Mouse (Mus musculus) T-cell, adult 2 months (primary cell): ENCODE results near the gene Zfp597.

Experiments
- DNase-seq: peaks from one replicate; pipeline ENCODE4 v3.0.0; 2022; ENCODE audit warnings: low spot score

Zfp597 gene

GRCm38 (mm10) chr16:3884201-3885064, at the start of gene Zfp597, which contains the start of gene Gm20695:
TSS of gene Zfp597 (minus strand) at chr16:3884561.
TSS of gene Gm20695 (plus strand) at chr16:3884648.
- peak; percentile 91 for DNase-seq

- DNase-seq, result no peak
Observed at GRCm38 (mm10) chr16:3934091-3934490, 49.7 kb upstream of the Zfp597 start.

DNA sequence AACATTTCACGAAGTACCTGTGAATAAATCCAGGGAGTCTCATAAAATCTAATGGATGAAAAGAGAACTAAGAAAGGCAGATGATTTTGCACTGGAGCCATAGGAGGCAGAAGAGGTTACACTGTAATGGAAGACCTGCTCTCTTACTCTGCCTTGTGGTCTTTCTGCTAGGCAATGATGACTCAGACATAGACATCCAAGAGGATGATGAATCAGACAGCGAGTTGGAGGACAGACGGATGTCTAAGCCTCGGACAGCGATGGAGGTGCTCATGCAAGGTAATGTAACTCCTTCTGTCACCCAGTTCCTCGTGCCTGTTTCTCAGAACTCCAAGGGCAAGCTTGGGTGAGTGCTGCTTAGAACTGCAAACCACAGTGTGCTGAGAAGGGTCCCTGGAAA, 49.2 kb upstream of the Zfp597 start:
- DNase-seq, result no peak

- no peak for DNase-seq
Observed at GRCm38 (mm10) chr16:3929151-3929550, 44.8 kb upstream of the Zfp597 start.

DNA sequence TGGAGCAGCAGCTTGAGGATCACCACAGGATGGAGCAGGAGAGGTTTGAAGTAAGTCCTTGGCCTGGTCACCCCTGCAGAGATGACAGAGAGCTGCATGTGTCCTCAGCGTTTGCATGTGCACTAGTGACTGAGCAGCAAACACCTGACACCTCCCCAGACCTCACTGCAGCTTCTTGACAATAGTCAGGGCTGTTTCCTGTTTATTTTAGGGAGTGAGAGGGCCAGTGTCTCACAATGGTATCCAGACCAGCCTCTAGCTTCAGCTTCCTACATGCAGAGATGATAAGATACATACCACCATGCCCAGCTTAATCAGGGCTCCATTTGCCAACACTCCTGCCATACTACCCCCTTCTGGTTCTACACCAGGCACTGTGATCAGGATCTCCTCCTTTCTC, 44.2 kb upstream of the Zfp597 start:
- DNase-seq, result no peak

DNA sequence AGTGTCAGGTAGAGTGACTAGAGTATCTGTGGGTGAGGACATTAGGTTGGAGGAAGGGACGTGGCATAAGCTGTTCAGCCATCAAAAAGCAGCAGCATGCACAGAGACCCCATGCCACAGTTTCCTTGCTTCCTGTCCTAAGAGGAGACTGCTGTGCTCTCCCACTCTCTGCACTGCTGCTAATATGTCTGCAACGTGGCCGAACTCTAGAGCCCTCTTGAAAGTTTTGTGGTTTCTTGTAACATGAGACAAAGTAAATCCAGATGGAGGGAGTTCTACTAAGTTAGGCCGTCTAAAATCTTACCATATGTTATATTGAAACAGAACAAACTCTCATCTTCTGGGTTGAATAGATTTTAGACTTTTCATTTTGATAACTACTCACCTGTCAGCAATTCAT, 39.6 kb upstream of the Zfp597 start:
- no peak for DNase-seq

DNA sequence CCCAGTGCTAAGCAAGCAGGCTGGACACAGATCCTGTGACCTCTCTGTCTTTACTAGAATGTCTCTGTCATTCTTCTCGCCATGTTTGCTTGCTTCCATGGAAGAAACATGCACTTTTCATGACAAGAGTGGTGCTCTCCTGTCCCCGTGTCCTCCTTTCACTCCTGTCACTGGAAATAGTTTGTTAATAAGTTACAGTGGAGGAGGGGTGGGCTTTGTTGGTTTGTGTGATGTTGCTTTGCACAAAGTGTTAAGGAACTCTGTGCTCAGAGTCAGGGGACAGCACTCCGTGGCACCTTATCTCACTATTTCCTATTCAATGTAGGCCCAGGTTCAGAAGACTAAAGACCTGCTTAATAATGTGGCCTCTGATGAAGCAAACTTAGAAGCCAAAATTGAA, 39.2 kb upstream of the Zfp597 start:
- no peak for DNase-seq

DNA sequence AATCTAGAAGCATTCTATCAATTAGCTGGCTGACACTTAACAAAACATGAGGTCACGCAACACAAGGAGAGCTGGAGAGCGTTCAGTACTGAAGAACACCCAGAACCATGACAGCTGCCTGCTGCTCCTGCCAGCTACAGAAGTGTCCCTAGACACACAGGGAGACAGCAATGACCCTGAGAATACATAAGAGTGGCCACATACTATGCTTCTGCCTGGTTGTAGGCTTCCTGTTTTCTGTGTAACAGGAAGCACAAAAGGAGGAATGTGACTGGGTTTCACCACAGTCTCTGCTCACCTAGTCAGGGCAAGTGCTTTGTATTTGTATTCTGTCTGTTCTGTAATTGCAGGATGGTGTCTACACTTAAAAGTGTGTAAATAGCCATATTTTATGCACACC, 36.4 kb upstream of the Zfp597 start:
- DNase-seq, result no peak

DNA sequence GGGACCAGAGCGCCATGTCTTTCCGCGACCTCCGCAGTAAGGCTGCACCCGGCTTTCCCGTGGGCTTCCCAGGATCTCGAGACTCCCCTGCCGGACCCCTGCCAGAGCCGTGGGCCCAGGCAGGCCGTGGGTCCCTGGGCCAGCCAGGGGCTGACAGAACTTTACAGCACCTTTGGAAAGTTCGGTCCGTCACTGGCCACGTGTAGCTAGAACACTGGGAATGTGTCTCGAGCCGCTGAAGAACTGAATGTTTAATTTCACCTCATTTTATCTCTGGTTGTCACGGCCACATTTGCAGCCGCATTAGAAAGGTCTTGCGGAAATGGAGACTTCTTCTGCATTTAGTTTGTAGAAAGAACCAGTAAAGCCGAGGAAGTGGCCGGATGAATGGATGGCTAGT, 24.8 kb upstream of the Zfp597 start:
- no peak for DNase-seq

GRCm38 (mm10) chr16:3908537-3909111, 24.3 kb upstream of the Zfp597 start, which contains the start of the genes 1700037C18Rik and Cluap1:
TSS of gene 1700037C18Rik (minus strand) at chr16:3908689.
TSS of gene Cluap1 (plus strand) at chr16:3908801.
- peak; percentile 83 for DNase-seq

GRCm38 (mm10) chr16:3907471-3907870, 23.1 kb upstream of the Zfp597 start:
- DNase-seq, result no peak

GRCm38 (mm10) chr16:3896553-3896952, 12.2 kb upstream of the Zfp597 start:
- no peak for DNase-seq

DNA sequence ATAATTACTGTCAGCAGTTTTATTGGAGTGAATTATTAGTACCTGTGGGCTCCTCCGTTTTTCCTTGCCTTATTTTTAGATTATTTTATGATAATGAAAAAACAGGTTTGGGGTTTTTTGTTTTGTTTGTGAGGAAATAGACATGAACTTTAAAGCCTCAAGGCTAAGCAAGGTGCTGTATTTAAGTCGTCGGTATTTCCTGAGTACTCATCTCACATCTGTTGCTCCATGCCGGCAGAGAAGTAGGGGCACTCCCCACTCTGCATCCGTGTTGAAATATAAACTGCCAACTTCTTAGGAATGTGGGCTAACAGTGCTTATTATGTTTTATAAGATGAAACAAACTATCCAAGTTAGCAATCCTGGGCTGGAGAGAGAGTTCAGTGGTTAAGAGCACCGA, 11.7 kb upstream of the Zfp597 start:
- DNase-seq, result no peak

GRCm38 (mm10) chr16:3895173-3895792, 10.9 kb upstream of the Zfp597 start:
- peak; percentile 69 for DNase-seq

DNA sequence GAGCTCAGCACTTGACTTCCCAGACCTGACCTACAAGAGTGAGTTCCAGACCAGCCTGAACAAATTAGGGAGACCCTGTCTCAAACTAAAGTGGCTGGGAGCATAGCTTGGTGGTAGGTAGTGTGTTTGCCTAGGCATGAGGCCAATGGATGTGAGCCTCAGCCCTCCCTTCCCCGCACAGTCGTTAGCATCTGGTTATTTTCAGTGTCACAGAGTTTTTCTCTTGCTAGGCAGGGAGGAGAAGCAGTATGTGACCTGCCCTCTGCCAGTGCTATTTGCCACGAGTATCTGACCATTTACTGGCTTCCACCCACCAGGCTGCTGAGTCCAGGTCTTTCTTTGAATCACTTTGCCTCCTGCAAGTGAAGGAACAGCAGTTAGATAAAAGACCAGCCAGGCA, 9.4 kb upstream of the Zfp597 start:
- no peak for DNase-seq

DNA sequence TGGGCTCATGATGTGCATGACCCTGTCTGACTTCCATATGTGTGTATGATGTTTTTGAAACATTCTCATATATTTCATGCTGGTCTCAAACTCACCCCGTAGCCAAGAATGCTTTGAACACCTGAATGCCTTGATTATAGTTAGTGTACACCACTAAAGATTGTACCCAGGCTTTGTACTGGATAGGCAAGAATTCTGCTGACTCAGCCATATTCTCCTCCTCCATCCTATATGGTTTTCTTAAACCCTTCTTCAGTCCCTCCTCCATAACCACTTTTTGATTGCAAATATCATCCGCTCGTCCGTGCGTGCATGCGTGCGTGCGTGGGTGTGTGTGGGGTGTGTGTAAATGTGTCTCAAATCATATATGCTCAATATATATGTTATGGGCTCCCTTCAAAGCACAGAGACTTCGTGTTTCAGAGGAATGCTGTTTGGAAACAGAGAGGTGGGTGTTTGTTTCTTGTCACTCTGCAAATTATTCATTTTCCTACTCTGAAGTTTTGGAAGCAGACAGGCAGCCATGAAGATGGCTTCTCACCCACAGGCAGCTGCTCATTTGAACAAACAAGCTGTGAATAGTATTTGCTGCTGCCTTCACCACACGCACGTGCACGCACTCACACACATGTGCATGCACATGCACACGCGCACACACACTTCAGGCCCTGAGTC, 7.4 kb upstream of the Zfp597 start:
- no peak for DNase-seq

DNA sequence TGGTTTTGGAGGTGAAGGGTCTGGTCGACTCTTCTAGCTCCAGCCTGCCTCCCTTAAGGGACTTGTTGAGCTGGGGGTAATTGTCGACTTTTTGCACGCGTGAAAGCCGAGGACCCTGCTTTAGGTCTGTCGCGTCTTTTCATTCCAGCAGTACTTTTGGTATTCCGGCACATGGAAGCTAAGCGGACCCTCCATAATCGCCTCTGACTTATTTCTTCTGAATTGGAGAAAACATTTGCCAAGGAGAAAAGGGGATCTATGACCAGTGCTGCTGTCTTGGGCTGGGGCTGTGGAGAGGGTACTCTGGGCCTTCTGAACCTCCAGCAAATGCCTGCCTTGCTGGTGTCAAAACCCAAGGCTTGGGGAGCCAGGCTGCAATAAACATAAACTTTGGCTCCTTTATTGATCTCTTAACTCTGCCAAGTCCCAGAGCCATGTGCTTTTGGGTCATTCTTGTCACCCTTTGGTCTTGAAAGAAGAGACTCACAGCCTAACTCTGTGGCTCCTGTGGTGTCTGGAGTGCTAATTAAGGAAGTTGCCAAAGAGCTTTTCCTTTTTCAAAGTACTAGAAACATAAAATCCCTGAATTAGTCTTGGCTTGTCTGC, 807 bp upstream of the Zfp597 start:
- no peak for DNase-seq

DNA sequence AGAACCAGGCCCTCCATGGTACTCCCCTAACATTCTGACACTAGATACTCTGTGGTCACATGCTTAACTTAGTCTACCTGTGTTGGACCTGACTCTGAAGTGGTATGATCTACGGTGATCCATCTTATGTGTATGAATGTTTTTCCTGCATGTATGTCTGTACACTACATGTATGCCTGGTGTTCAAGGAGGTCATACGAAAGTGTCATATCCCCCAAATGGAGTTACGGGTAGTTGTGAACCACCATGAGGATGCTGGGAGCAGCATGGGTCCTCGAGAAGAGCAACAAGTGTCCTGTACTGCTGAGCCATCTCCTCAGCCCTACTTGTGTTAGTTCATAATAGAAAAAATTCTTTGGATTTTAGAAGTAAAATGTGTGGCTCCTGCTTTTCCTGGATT, 8.0 kb downstream of the Zfp597 start:
- DNase-seq, result no peak

DNA sequence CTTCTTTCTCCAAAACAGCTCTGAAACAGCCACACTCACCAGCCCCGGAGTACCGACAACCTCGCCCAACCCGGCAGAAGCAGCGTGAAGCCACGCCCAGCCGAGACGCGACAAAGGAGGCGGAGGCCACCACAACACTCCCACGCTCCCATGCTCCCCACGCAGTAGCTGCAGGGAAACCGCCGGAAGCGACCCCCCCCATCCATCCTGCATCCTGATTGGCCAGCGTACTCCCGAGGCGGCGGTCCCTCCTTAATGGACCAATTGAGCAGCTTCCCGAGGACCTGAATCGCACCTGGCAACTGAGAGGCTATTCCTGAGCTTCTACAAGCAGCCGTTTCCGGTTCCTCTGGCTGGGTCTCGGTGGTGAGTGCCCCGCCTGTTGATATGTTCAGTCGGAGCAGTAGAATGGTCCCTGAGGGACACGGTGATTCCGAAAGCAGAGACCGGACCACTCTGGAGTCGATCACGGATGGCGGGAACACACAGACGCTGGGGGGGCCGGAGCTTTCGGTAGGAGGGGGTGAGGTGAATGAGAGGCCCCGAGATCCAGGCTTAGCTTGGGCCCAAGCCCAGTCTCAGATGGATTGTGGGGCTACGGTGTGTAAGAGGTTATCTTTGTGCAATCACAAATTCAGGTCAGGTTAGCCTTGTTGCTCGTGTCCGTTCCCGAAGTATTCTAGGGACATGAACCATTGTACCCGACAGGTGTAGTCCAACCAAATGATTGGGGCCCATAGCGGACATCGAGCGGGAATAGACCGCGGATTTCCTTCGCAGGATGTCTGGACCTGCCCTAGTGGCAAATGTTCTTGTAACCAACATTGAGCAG, 11.9 kb downstream of the Zfp597 start, which contains the start of gene Naa60:
Gene Naa60 (plus strand): TSS at position 160 of the 832 bp plus-strand sequence.
- DNase-seq, result peak; percentile 90

- no peak for DNase-seq
Observed at GRCm38 (mm10) chr16:3871815-3872214, 12.5 kb downstream of the Zfp597 start.

DNA sequence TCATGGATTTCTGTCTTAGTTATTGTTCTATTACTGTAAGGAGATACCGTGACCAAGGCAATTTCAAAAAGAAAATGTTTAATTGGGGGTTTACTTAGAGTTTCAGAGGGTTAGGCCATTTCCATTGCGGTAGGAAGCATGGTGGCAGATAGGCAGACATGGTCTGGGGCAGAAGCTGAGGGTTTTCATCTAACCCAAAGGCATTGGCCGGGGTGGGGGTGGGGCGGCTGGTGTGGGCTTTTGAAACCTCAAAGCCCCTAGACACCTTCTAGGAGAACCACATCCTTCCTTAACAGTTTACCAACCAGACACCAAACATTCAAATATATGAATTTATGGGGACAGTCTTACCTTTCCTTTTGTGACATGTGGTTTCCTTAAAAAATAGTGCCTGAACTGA, 25.1 kb downstream of the Zfp597 start:
- no peak for DNase-seq
